Mouse (Mus musculus) intestine, embryonic 14.5 days (tissue): Measurements from ENCODE around the gene Slc11a1. TPM values are rescaled to one million over a fixed set of nuclear protein-coding genes. Genes with fewer than 3 reads are reported as not detected.

Experiments used
- ATAC-seq: fragments of 200-750 bp; cut with Nextera tagmentation; replicated peaks from 2 replicates; pipeline ENCODE4 v1.8.0; 2017; ENCODE audit warnings: low read depth, moderate number of reproducible peaks, moderate TSS enrichment, moderate library complexity; ENCODE audit not compliant: low FRiP score, low TSS enrichment
- DNase-seq: peaks from one replicate; pipeline ENCODE4 v3.0.0-alpha.2; 2018; ENCODE audit warnings: low spot score
- H3K27ac ChIP-seq: fragments of 300-500 bp; sonication (generic); 2 replicates; pipeline ENCODE4 v1.5.1; 2014; ENCODE audit warnings: low read depth, mild to moderate bottlenecking, control low read depth
- H3K27me3 ChIP-seq: fragments of 300-500 bp; sonication (generic); replicated peaks from 2 replicates; pipeline ENCODE4 v1.6.1; 2014; ENCODE audit warnings: low read length, control low read depth; ENCODE audit not compliant: control insufficient read depth, insufficient read depth
- H3K36me3 ChIP-seq: fragments of 300-500 bp; sonication (generic); 2 replicates; pipeline ENCODE4 v1.6.1; 2014; ENCODE audit warnings: low read length, control low read depth; ENCODE audit not compliant: control insufficient read depth, insufficient read depth
- H3K4me1 ChIP-seq: fragments of 300-500 bp; sonication (generic); replicated peaks from 2 replicates; pipeline ENCODE4 v1.6.1; 2014; ENCODE audit warnings: low read length, control low read depth, mixed read lengths; ENCODE audit not compliant: control insufficient read depth, insufficient read depth
- H3K4me2 ChIP-seq: fragments of 300-500 bp; sonication (generic); 2 replicates; pipeline ENCODE4 v1.6.1; 2014; ENCODE audit warnings: low read length
- H3K4me3 ChIP-seq: fragments of 300-500 bp; sonication (generic); 2 replicates; pipeline ENCODE4 v1.5.1; 2014; ENCODE audit warnings: low read depth, low read length, control low read depth, mixed read lengths
- H3K9ac ChIP-seq: fragments of 300-500 bp; sonication (generic); 2 replicates; pipeline ENCODE4 v1.6.1; 2014; ENCODE audit warnings: mild to moderate bottlenecking, low read length
- H3K9me3 ChIP-seq: fragments of 300-500 bp; sonication (generic); 2 replicates; pipeline ENCODE4 v1.6.1; 2016; ENCODE audit warnings: low read length, control low read depth; ENCODE audit not compliant: control insufficient read depth
- WGBS: fragments of 180-500 bp; shearing (Covaris S2); extraction: QIAGEN DNeasy Blood & Tissue Kit; methylation state at CpG from one replicate; pipeline ENCODE4 v1.1.7; 2014; 5-methylcytosine and 5-hydroxymethylcytosine counted together
- polyA plus RNA-seq: library from polyadenylated mRNA; unstranded; fragments of >200 nt; fragmentation: Nextera tagmentation; extraction: Ambion mirVana; gene quantifications from 2 replicates; pipeline ENCODE4 v1.2.1, GENCODE M21; 2014

The Slc11a1 gene
- polyA plus RNA-seq, 1 experiment from 2014 or later = 5.9 TPM

DNA sequence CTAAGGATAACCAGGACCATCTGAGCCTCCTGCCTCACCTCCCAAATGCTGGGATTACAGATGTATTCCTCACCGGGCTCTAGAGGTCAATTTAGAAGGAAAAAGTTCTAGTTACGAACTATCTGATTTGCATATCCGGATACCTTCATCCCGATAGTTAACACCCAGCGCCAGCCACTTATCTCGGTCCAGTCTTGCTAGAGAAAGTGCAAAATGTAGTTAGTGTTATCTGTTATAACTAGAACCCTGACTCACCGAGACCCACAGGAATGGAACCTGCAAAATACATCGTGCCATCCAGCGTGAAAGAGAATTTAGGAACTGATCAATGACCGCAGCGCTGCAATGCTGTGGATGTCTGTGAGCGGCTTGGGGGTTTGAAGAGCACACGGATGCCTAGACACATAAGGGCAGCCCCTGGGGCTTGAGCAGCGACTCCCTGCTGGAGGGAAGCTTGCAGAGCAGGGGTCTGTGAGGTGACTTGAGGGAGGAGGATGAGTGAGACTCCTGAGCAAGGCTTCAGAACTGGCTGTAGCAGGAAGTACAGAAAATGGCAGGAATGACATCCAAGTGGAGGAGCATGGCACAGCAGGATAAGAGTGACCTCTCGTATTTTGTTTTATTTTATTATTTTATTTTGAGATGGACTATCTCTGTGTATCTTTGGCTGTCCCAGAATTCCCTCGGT, 26.2 kb downstream of the Slc11a1 start:
- H3K27ac ChIP-seq = no peak overlapping the region
- H3K36me3 ChIP-seq = no peaks in the 10 kb centered on the region
- WGBS = 49% methylated on average over 16 of the region's 16 CpGs
- H3K27me3 ChIP-seq = no peaks in the 10 kb centered on the region
- H3K4me1 ChIP-seq = 0 out of 2 replicates have a peak, but pooled peaks cover 2% of the 10 kb centered on the region
- H3K9me3 ChIP-seq = no peaks in the 10 kb centered on the region
- H3K9ac ChIP-seq = no peak overlapping the region
- ATAC-seq (no peak), DNase-seq (no peak)
- H3K4me3 ChIP-seq = no peak overlapping the region
- no peak overlapping the region for H3K4me2 ChIP-seq

DNA sequence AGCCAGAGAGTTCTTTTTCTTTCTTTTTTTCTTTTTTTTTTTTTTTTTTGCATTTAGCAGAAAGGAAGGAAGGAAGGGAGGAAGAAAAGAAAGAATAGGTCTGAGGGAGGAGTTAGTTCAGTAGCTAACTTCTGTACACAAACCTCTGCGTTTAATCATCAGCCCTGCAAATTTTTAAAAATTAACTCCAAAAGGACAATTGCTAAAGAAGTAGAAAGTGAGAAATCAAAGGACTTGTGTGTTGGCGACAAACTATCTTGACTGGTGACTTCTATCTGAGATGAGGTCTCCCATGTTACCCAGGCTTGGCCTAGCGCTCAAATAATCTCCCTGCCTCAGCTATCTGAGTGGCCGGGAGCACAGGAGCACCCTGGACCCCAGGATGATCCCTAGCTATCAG, 29.2 kb downstream of the Slc11a1 start:
- WGBS = 87% methylated on average over 4 of the region's 4 CpGs

DNA sequence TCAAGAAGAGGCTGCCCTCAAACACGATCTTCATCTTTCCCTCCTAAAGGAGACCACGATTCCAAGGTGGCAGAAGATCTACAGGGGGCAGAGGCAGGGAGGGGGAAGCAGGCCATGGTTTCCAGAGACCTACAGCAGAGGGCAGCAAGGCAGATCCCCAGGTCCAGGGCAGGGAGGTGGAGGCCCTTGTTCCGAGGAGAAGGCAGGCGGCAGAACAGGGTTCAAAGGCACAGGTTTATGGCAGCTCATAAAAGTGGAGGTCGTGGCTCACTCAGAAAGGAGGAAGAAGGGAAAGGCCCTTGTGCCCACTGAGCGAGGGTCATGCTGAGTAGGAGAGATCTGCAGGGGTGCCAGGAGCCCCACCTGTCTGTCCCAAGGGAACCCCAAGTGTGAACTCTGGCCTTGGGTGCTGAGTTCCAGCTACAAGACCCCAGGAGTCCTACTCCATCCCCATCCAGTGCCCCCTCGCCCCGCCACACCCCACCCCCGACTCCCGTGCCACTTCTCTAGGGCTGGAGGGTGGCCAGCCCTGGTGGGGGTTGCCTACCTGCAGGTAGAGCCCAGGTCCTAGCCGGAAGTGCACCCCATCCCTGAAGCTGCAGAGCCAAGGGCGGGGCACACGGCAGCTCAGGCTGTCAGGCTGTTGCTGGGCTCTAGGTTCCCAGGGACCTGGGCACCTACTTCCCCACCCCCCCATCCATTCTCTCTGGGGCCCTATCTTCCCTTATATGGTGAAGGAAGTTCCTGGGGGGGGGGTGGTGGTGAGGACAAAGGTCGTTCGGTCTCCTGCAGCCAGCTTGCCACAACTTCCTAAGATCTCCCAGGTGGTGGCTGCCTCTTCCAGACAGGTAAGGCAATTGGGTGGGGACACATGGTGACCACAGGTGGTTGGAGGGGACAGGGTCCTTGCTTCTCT, 33.9 kb downstream of the Slc11a1 start, which contains the start of gene Vil1:
Vil1 (plus strand) TSS at position 788 of the 916 bp plus-strand sequence.
- peak; percentile 89 for ATAC-seq
- 29% methylated on average over 15 of the region's 15 CpGs for WGBS
- Histone ChIP-seq H3K36me3 (no peaks in the 10 kb centered on the region), H3K27me3 (no peaks in the 10 kb centered on the region), H3K4me2 (peak within 1 kb of the TSS; percentile 42), H3K4me3 (peak within 1 kb of the TSS; percentile 24), H3K4me1 (no peaks in the 10 kb centered on the region), H3K9ac (peak within 1 kb of the TSS; percentile 32), H3K27ac (peak within 1 kb of the TSS; percentile 70), H3K9me3 (no peaks in the 10 kb centered on the region)
- peak; percentile 74 for DNase-seq

More for the DNA sequence above, 29.2 kb downstream of the Slc11a1 start:
- Histone ChIP-seq H3K4me2 (no peak overlapping the region), H3K27ac (no peak overlapping the region), H3K27me3 (no peaks in the 10 kb centered on the region), H3K36me3 (no peaks in the 10 kb centered on the region), H3K9me3 (no peaks in the 10 kb centered on the region), H3K4me3 (no peak overlapping the region), H3K9ac (no peak overlapping the region), H3K4me1 (no peaks in the 10 kb centered on the region)
- DNase-seq (no peak), ATAC-seq (no peak)

- ATAC-seq = no peak
- 50% methylated on average over 2 of the region's 2 CpGs for WGBS
- Histone ChIP-seq H3K4me1 (no peaks in the 10 kb centered on the region), H3K27ac (no peak overlapping the region), H3K4me2 (no peak overlapping the region), H3K9ac (no peak overlapping the region), H3K36me3 (no peaks in the 10 kb centered on the region), H3K27me3 (no peaks in the 10 kb centered on the region), H3K9me3 (no peaks in the 10 kb centered on the region), H3K4me3 (no peak overlapping the region)
- DNase-seq = no peak
Observed at GRCm38 (mm10) chr1:74411753-74412325, 36.8 kb downstream of the Slc11a1 start.

DNA sequence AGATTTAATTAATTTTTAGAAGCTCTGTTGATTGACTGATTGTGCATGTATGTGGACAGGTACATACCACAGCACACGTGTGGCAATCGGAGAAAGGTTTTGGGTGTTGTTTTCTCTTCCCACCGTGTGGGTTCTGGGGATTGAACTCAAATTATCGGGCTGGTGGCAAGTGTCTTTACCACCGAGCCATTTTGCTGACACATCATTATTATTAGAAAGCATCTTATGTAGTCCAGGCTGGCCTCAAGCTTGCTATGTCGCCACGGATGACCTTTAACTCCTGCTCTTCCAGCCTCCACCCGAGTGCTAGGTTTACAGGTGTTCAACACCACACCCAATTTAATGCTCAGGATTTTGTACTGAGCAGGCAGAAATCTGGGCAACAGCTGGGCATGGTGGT, 37.7 kb downstream of the Slc11a1 start:
- no peak overlapping the region for H3K27ac ChIP-seq
- H3K4me2 ChIP-seq = no peak overlapping the region
- no peak overlapping the region for H3K4me3 ChIP-seq
- H3K27me3 ChIP-seq = no peaks in the 10 kb centered on the region
- no peak for DNase-seq
- no peaks in the 10 kb centered on the region for H3K4me1 ChIP-seq
- H3K36me3 ChIP-seq = no peaks in the 10 kb centered on the region
- ATAC-seq = no peak
- no peaks in the 10 kb centered on the region for H3K9me3 ChIP-seq
- no peak overlapping the region for H3K9ac ChIP-seq
- 76% methylated on average over 8 of the region's 8 CpGs for WGBS

DNA sequence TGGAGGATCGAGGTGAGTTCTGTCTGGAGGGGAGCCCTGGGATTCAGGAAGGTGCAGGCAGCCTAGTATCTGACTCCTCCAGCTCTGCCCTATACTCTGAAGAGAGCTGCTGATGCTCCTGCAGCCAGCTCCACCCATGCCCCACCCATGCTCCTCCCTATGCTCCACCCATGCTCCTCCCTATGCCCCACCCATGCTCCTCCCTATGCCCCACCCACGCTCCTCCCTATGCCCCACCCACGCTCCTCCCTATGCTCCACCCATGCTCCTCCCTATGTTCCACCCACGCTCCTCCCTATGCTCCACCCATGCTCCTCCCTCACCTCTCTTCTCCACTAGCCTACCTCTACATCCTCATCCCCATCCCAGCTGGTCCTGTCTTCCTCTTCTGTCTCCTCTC, 40.1 kb downstream of the Slc11a1 start:
- H3K9me3 ChIP-seq = no peaks in the 10 kb centered on the region
- no peak for ATAC-seq
- H3K4me3 ChIP-seq = no peak overlapping the region
- H3K9ac ChIP-seq = no peak overlapping the region
- 47% methylated on average over 4 of the region's 4 CpGs for WGBS
- no peaks in the 10 kb centered on the region for H3K36me3 ChIP-seq
- H3K4me2 ChIP-seq = no peak overlapping the region
- no peak for DNase-seq
- no peaks in the 10 kb centered on the region for H3K4me1 ChIP-seq
- no peaks in the 10 kb centered on the region for H3K27me3 ChIP-seq
- no peak overlapping the region for H3K27ac ChIP-seq

- Histone ChIP-seq H3K36me3 (no peaks in the 10 kb centered on the region), H3K9me3 (no peaks in the 10 kb centered on the region), H3K4me3 (no peak overlapping the region), H3K4me2 (no peak overlapping the region), H3K9ac (no peak overlapping the region), H3K27me3 (no peaks in the 10 kb centered on the region), H3K27ac (no peak overlapping the region), H3K4me1 (no peaks in the 10 kb centered on the region)
- ATAC-seq (no peak), DNase-seq (no peak)
- 78% methylated on average over 17 of the region's 17 CpGs for WGBS
Observed at GRCm38 (mm10) chr1:74418747-74419439, 43.9 kb downstream of the Slc11a1 start.

GRCm38 (mm10) chr1:74419440-74419794, 44.4 kb downstream of the Slc11a1 start:
- H3K9me3 ChIP-seq = no peaks in the 10 kb centered on the region
- H3K4me1 ChIP-seq = no peaks in the 10 kb centered on the region
- H3K27me3 ChIP-seq = no peaks in the 10 kb centered on the region
- no peak overlapping the region for H3K4me3 ChIP-seq
- H3K36me3 ChIP-seq = no peaks in the 10 kb centered on the region
- 53% methylated on average over 9 of the region's 9 CpGs for WGBS
- ATAC-seq = no peak
- no peak overlapping the region for H3K4me2 ChIP-seq
- DNase-seq = no peak
- H3K27ac ChIP-seq = no peak overlapping the region
- no peak overlapping the region for H3K9ac ChIP-seq
